Mouse (Mus musculus): Measurements from ENCODE around the gene Neurl4.

Neurl4 gene

DNA sequence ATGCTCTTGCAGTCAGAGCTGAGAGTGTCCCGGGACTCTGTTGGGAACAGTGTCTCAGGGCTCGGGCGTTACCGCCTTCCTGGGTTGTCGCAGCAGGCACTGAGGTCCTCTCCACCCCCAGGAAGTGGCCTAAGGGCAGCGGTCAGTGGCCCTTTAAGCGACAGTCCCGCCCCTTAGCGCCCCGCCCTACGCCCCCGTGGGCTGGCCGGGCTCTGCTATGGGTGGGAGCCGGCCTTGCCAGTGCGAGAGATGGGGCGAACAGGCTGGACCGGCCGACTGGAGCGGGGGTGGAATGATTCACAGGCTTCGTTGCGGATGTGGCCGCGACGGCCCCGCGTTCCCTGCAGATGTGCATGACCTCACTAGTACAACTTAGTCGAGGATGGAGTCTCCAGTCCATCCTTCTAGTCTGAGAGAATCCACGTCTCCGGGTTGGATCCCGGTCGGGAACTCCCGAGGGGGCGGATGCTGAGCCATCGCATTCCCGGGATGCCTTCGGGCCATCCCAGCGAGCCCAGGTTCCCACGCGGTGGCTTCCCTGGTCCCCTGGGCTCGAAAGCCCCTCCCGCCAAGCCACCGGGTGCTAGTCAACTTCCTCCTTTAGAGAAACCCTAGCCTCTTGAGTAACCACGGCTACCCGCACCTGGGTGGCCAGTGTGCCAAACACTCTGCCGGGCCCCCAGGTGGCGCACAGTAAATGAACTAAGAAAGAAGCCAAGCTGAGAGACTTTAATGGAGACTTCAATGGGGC, 19.8 kb upstream of the Neurl4 start, which contains the start of gene Kctd11:
Kctd11 (minus strand) TSS at position 554 of the 751 bp plus-strand sequence.
- peak; percentile 97 for DNase-seq (ENCODE audit: extremely low read depth, insufficient read length, low spot score)

DNA sequence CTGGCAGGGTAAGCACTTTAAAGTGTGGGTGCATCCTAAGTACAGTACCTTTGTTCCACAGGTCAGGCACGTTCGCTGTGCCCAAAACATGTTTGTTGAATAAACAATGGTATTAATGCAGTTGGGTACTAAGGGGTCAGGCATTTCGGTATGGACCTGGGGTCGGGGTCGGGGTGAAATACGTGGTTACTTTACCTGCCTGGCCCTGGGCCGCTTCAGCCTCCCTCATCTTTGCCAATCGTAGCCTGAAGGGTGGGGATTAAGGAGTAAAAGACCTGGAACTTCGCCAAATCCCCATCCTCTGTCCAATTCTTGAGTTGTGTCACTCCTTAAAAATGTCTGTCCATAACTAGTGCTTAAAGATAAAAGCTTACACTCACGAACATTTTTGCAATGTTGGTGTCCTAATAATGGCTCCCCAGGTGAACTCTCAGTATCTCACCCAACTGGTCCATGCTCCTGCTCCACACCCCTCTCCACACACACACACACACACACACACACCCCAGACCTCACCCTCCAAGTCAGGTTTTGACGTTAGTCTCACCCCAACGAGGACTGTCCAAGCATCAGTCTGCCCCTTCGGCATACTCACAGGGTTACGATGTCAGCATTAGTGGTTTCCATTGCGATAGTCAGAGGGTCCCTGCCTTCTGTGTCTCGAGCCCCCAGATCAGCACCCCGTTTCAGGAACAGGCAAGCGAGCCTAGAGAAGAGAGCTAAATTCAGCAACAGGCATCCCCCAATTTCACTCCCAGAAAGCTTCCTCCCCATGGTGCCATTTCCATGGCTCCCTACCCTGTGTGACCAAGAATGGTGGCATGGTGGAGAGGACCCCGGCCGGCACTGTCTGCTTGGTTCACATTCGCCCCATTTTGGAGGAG, 18.8 kb upstream of the Neurl4 start:
- DNase-seq (ENCODE audit: extremely low read depth, insufficient read length, low spot score) = no peak

DNA sequence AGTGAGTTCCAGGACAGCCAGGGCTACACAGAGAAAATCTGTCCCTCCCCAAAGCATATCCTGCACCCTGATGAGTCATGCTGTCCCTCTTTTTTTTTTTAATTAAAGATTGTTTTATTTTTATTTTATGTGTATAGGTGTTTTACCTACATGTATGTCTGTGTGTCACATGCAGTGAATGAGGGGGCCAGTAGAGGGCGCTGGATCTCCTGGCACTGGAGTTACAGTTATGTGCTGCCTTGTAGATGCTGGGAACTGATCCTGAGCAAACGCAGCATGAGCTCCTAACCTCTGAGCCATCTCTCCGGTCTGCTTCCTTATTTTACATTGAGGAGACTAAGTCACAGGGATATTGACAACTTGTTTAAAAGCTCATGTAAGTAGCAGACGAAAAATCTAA, 17.8 kb upstream of the Neurl4 start:
- DNase-seq (ENCODE audit: extremely low read depth, insufficient read length, low spot score) = no peak

DNA sequence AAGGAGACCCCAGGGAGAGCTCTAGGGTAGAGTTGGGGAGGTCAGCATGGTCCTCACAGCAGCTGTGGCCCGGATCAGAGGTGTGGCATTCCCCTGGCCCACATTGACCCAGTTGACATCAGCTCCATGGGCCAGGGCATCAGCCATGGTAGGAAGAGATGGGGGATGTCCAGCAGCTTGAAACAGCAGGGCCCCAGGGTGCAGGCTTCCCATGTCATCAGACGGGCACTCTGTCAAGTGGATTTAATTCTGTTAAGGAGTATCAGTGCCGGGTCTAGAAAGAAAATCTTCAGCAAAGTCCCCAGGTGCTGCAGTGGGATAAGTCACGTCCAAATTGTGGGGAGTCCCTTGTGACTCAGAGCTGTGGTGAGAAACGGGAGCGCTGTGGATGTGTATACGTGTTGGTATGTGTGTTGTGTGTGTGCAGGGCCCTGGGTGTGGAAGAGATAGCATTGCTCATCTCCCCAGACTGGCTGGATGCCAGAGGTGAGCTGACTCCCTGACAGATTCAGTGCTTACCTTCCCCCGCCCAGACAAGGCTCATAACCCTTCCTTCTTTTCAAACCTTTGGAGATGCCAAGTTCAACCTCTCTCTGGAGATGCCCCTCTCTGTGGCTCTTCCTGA, 17.2 kb upstream of the Neurl4 start:
- DNase-seq (ENCODE audit: extremely low read depth, insufficient read length, low spot score) = peak; percentile 48

DNA sequence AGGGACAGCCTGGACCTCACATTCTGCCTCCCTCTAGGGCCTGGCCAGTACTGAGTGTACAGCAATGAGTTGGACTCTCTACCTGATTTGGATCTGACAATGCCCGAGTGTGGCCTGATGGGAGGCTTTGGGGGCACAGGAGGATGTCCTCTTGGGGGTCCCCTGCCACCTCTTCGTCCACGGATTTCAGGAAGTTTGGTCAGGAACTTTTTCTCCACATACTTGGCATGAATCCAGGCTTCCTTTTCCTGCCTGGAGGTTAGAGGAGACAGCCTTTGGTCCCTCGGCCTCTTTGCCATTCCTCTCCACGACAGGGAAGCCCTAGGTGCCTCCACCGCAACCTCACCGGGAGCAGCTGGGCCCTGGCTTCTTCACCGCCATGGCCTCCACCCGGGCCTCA, 16.6 kb upstream of the Neurl4 start:
- no peak for DNase-seq (ENCODE audit: extremely low read depth, insufficient read length, low spot score)

DNA sequence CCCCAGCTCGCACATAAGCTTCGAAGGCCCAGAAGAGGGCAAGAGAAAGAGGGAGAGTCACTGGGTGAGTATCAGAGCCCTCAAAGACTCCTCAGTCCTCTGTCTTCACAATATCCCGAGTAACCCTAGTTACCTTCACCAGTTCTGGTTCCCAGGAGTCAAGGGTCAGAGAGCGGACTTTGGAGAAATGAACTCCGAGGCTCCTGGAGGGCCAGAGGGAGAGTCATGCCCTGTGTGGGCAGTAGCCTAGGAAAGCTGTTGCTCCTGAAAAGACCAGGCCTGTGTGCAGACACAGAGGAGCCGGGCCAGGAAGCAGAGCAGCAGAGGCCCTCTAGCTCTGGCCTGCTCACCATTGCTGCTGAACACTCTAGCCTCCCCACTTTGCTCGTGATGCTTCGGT, 16.2 kb upstream of the Neurl4 start:
- DNase-seq (ENCODE audit: extremely low read depth, insufficient read length, low spot score) = no peak

DNA sequence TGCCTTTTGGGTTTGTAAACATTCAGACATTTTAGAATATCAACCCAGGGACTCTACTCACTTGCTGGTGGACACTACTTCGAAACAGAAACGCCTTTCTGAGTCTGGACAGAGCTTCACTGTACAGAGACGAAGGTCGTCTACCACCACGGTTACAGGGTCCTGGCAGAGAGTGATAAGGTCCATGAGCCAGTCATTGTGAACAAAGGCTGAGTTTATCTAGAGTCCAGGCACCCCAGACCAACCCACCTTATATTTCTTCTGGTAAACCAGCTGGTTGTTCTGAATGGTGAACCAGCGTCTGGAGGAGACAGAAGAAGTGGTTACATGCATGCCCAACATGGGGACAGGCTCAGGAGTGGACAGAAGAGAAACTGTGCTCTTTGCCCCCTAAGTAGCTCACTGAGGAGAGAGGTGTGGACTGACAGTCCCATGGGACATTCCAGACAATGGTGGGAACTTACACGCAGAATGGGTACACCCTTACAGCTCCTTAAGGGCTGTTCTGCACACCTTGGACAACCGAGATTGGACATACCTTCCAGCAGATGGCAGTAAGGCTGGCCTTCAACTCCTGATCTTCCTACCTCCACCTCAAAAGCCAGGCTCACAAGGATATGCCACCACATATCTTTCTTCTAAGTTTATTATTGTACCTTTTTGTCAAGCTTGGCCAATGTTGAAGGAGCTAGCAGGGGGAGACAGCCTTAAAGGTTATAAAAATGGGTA, 13.8 kb upstream of the Neurl4 start:
- DNase-seq (ENCODE audit: extremely low read depth, insufficient read length, low spot score) = no peak

DNA sequence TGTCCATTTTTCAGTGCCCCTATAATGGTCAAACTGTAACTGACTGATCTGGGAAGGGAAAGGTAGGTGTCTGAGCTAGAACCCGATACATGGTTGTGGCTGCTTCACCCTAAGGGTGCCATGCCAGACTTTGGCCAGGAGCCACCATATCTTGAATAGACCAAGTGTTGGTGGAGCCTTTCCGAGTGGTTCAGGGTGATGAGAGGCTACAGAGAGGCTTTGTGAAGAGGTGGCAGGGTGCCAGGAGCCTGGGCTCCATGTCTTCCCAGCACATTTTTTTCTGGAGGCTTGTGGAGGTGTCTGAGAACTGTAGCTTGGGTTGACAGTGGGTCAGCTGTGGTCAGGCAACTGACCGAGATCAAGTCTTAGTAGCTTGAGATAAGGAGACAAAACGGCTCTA, 9.4 kb upstream of the Neurl4 start:
- DNase-seq (ENCODE audit: extremely low read depth, insufficient read length, low spot score) = no peak

DNA sequence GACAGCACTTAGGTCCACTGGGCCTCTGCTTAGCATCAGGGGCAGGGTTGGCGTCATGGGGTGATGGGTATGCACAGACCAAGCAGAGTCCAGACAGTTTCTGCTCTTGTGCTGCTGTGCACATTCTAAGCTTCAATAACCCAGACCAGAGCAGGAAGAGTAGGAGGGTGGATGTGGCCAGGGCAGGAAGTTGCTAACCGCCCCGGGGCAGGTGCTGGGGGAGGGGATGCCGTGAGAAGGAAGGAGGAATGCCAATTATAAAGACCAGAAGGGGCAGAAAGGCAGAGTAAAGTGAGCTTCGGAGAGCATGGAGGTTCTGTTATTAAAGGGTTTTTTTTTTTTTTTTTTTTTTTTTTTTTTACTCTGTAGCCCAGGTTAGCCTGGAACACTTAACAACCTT, 6.2 kb upstream of the Neurl4 start:
- DNase-seq (ENCODE audit: extremely low read depth, insufficient read length, low spot score) = peak; percentile 55

DNA sequence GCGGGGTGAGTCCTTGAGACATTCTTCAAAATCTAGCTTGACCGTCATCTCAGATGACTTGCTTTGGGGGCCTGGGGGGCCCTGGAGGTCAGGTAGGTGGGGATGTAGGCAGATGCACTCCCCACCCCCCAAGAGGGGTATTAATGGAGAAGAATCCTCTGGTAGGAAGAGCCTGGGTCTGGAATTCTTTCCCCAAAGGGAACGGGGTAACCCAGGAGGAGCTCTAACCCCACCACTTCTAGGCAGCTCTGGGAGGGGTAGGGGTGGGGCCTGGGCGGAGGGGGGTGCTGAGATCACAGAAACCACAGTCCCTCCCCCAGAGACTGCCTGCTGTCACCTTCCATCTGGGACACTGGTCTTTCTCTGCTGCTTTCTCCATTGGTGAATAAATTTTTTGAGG, 5.6 kb upstream of the Neurl4 start, which contains the start of gene Acap1:
Acap1 (minus strand) TSS at position 249 of the 400 bp plus-strand sequence.
- no peak for DNase-seq (ENCODE audit: extremely low read depth, insufficient read length, low spot score)

DNA sequence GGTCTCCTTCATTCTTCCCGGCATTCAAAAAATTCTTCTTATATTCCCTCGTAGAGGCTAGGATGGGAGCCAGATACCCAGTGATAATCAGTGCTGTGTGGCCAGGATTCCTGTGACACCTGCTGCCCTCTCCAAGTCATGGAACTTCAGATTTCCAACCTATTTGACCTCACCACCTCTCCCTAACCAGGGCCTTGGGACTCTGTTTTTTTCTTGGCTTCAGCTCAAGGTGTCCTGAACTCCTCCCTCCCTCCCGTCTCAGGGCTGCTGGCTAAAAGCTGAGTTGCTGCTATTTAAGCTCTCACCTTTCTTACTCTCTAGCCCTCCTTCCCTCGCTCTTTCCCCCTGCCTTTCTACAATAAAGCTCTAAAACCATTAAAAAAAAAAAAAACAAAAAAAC, 1.0 kb upstream of the Neurl4 start:
- no peak for DNase-seq (ENCODE audit: extremely low read depth, insufficient read length, low spot score)

DNA sequence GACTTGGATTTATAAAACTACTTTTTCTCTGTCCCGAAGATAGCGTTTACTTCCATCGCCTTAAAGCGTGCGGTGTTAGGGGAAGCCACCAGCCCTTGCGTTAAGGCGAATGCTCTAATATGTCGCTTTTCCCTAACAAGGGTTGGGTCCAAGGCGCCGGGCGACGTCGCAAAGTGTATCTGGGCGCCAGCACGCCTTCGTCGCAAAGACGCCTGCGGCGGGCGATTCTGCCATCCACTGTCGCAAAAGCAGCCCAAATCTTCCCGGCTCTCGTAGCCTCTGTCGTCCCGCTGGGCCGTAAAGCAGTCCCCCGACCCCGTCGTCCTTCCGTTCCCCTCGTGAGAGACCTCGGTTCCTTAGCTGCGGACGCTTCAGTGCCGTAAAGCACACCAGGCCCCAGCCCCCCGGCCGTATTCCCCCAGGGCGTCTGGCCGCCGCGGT, 554 bp downstream of the Neurl4 start:
- DNase-seq (ENCODE audit: extremely low read depth, insufficient read length, low spot score) = peak; percentile 99

DNA sequence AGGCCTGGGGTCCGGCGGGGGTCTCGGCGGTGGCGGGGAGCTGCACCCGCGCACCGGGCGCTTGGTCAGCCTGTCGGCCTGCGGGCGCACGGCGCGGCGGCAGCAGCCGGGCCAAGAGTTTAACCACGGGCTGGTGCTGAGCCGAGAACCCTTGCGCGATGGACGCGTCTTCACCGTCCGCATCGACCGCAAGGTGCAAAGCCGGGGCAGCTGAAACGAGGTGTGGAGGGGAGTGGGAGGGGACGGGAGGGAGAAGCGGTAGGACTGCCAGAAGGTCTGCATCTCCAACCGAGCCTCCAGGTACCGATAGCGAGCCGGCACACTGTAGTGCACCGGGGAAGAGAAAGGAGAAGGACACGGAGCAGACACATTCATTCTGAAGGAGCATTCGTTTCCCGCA, 1.1 kb downstream of the Neurl4 start:
- DNase-seq (ENCODE audit: extremely low read depth, insufficient read length, low spot score) = no peak

DNA sequence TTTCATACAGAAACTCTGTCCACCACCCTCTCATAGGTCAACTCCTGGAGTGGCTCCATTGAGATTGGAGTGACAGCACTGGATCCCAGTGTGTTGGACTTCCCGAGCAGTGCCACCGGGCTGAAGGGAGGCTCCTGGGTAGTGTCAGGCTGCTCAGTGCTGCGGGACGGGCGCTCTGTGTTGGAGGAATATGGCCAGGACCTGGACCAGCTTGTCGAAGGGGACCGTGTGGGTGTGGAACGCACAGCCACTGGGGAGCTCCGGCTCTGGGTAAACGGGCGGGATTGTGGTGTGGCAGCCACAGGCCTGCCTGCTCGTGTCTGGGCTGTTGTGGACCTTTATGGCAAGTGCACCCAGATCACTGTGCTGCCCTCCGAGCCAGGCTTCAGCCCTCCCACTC, 2.1 kb downstream of the Neurl4 start:
- DNase-seq (ENCODE audit: extremely low read depth, insufficient read length, low spot score) = no peak

DNA sequence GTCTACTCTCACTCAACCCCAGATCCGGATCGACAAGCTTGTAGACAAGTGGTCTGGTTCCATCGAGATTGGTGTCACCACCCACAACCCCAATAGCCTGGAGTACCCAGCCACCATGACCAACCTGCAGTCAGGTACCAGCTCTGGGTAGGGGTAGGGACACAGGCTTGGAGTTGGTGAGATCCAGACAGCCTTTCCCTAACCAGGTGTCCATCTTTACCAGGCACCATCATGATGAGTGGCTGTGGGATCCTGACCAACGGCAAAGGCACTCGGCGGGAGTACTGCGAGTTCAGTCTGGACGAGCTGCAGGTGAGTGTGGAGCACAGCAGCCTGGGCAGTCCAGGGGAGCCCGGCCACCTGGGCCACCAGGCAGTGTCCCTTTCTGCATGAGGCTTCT, 3.4 kb downstream of the Neurl4 start:
- no peak for DNase-seq (ENCODE audit: extremely low read depth, insufficient read length, low spot score)

DNA sequence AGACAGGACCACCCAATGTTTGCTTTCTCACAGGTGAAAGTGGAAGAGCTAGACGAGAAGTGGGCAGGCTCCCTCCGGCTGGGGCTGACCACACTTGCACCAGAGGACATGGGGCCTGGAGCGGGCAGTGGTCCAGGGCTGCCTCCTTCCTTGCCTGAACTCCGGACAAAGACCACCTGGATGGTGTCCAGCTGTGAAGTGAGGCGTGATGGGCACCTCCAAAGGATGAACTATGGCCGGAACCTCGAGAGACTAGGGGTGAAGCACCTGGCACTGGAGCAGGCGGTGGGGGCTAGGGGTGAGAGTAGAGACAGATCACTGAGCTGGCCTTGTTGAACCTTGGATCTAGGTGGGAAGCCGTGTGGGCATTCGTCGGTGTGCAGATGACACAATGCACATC, 7.8 kb downstream of the Neurl4 start:
- DNase-seq (ENCODE audit: extremely low read depth, insufficient read length, low spot score) = no peak

DNA sequence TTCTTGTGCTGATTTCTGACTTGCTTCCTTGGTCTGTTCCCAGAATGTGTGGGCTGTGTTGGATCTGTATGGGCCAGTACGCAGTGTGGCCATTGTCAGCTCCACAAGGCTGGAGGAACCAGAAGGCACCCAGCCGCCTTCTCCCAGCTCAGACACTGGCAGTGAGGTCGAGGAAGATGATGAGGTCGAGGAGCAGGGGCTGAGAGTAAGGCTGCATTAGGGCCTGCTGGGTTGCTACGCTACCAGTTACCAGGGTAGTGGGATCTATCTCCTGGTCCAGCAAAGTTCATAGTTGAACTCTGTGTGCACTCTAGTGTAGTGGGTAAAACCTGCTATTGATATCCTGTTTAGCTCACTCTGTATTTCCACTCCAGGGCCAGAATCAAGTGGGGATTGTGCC, 8.3 kb downstream of the Neurl4 start:
- no peak for DNase-seq (ENCODE audit: extremely low read depth, insufficient read length, low spot score)

DNA sequence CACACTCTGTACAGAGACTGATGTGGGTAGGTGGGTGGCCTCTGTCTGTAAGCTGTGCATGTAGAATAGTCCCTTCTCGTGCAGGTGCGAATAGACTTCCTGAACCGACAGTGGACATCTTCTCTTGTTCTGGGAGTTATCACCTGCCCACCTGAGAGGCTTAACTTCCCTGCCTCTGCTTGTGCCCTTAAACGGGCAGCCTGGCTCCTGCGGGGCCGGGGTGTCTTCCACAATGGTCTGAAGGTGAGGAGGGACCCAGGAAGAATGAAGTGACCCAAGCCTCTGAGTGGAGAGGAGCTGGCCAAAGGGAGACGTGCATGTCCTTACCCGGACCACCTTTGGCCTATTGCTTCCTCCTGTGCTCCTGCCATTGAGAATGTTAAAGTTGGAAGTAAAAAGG, 9.3 kb downstream of the Neurl4 start:
- no peak for DNase-seq (ENCODE audit: extremely low read depth, insufficient read length, low spot score)

DNA sequence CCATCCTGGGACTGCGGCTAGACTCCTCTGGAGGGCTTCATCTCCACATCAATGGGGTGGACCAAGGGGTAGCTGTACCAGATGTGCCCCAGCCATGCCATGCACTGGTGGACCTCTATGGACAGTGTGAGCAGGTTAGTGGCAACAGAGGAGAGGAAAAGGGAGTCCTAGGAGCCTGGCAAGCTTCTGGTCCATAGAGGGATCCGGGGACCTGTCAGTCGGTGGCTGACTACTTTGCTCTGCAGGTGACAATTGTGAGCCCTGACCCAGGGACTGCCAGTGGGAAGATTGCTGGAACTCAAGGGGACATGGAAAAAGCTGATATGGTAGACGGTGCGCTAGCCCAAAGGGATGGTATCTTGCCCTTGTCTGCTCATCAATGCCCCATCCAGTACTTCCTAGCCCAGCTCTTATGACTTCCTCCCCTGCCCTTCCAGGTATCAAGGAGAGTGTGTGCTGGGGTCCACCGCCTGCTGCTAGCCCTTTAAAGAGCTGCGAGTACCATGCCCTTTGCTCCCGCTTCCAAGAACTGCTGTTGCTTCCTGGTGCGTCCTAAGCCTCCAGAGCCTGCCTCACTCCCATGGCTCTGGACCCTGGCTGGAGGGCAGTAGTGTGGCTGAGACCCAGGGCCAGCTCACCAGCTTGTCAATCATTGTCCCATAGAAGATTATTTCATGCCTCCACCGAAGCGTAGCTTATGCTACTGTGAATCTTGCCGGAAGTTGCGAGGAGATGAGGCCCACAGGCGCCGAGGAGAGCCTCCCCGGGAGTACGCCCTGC, 10.1 kb downstream of the Neurl4 start:
- DNase-seq (ENCODE audit: extremely low read depth, insufficient read length, low spot score) = no peak

DNA sequence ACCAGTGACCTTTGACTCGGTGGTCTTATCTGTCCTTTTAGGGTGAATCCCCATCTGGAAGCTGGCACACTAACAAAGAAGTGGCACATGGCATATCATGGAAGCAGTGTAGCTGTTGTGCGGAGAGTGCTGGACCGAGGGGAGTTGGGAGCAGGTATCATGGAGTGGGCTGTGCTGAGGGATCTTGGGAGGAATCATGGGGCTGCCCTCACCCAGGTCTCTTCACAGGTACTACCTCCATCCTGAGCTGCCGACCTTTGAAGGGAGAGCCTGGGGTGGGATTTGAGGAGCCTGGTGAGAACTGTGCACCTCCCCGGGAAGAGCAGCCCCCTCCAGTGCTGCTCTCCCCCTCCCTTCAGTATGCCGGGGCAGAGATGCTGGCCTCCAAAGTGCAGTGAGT, 10.8 kb downstream of the Neurl4 start:
- DNase-seq (ENCODE audit: extremely low read depth, insufficient read length, low spot score) = no peak
